Mouse (Mus musculus): ENCODE data around the gene Prep.

- TF ChIP-seq CTCF (IDR thresholded peaks at IDR 0.05; ENCODE audit: control insufficient read depth, insufficient read depth, insufficient replicate concordance, low read depth, low read length) = no peak
- TF ChIP-seq POLR2A (IDR thresholded peaks at IDR 0.05; ENCODE audit: control insufficient read depth, low read depth, low read length) = no peak
These were observed 62.1 kb downstream of the Prep start for GRCm38 (mm10) chr10:45129105-45129504.

Measured in testis, adult 2 months (tissue).